Mouse (Mus musculus): ENCODE measurements at regions not wholly inside any gene's neighbourhood (a gene's known extent, or its start where the extent isn't known, plus 50 kb on each side); places are given as distances from the start of the nearest gene placed in this dataset.

DNA sequence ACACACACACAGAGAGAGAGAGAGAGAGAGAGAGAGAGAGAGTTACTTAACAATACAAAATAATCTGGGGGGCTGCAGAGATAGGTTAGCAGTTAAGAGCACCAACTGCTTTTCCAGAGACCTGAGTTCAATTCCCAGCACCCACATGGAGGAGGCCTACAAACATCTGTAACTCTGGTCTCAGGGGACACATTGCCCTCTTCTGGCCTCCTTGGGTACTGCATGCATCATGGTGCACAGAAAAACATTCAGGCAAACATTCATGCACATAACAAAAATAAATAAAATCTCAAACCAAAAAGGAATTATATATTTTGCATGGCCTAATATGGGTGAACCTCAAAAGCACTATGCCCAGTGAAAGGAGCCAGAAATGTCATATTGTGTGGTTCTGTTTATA, 161.6 kb downstream of the Kit start:
- Histone ChIP-seq H3K27ac (ENCODE audit: insufficient read depth, low read depth) (no peak overlapping the region), H3K4me1 (ENCODE audit: control insufficient read depth in 1 of 2, insufficient read depth in 2 of 2) (no peaks in the 10 kb centered on the region), H3K27me3 (replicated peaks) (no peaks in the 10 kb centered on the region), H3K9me3 (replicated peaks; ENCODE audit: low read length) (peaks cover 21% of the 10 kb centered on the region), H3K9ac (ENCODE audit: insufficient read depth, low read depth) (no peak overlapping the region), H3K4me2 (ENCODE audit: insufficient read depth, low read depth, poor library complexity, severe bottlenecking) (no peak overlapping the region), H3K36me3 (replicated peaks in 1 of 2; ENCODE audit: control insufficient read depth in 1 of 2, insufficient read depth in 1 of 2, low read length in 1 of 2) (no peaks in the 10 kb centered on the region), H3K79me2 (replicated peaks; ENCODE audit: control insufficient read depth, extremely low read depth, insufficient read depth, poor library complexity, severe bottlenecking) (no peaks in the 10 kb centered on the region), H3K4me3 (replicated peaks in 1 of 3; ENCODE audit: low read depth in 2 of 3, low read length in 2 of 3, poor library complexity in 1 of 3) (no peak overlapping the region)
- in situ Hi-C loops (cut with MboI; ENCODE audit: low pct_ligation_motif_present, low pct_unique_long_range_greater_than_20kb, low sequenced_read_pairs): no loop called here
- peak; percentile 2 for DNase-seq (ENCODE audit: extremely low read depth)
- dilution Hi-C loops (cut with MboI; ENCODE audit: extremely low pct_ligation_motif_present, extremely low pct_unique_long_range_greater_than_20kb, low sequenced_read_pairs): no loop called here
- TF ChIP-seq SMC3 (IDR thresholded peaks at IDR 0.05; ENCODE audit: low read depth, low read length) (no peak), CTCF (conservative IDR thresholded peaks at IDR 0.05 in 1 of 2, IDR thresholded peaks at IDR 0.05 in 1 of 2; ENCODE audit: low read depth in 2 of 2, low read length in 2 of 2) (peak; percentile 16 to 34; a peak in 2 of 4 replicates)

DNA sequence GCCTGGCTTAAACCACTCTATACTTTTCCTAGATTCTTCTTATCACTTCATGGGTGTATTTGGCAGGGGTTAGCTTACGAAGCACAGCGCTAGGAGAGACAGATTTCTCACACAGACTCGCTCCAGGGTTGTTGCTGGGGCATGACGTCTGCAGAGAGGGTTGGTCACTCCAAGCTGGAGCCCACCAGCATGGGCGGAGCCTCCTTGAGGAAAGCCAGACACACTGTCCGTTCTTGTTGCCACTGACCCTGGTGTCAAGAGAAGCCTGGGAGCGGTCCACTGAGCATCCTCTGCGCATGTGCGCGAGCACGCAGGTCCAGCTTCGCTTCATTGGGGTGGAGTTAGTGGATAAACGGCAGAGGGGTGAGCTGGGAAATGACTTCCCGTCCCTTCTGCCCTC, 159.8 kb downstream of the Kit start:
- Histone ChIP-seq H3K27ac (ENCODE audit: insufficient read depth, low read depth) (no peak overlapping the region), H3K4me3 (replicated peaks in 1 of 3; ENCODE audit: low read depth in 2 of 3, low read length in 2 of 3, poor library complexity in 1 of 3) (no peak overlapping the region), H3K4me2 (ENCODE audit: insufficient read depth, low read depth, poor library complexity, severe bottlenecking) (no peak overlapping the region), H3K79me2 (replicated peaks; ENCODE audit: control insufficient read depth, extremely low read depth, insufficient read depth, poor library complexity, severe bottlenecking) (no peaks in the 10 kb centered on the region), H3K27me3 (replicated peaks) (no peaks in the 10 kb centered on the region), H3K9me3 (replicated peaks; ENCODE audit: low read length) (peaks cover 22% of the 10 kb centered on the region), H3K4me1 (ENCODE audit: control insufficient read depth in 1 of 2, insufficient read depth in 2 of 2) (no peaks in the 10 kb centered on the region), H3K9ac (ENCODE audit: insufficient read depth, low read depth) (no peak overlapping the region), H3K36me3 (replicated peaks in 1 of 2; ENCODE audit: control insufficient read depth in 1 of 2, insufficient read depth in 1 of 2, low read length in 1 of 2) (no peaks in the 10 kb centered on the region)
- no peak for DNase-seq (ENCODE audit: extremely low read depth)
- no peak for TF ChIP-seq TCF12 (IDR thresholded peaks at IDR 0.05; ENCODE audit: low read depth, low read length)
- TF ChIP-seq POLR2AphosphoS2 (IDR thresholded peaks at IDR 0.05; ENCODE audit: low read depth, low read length): no peak
- no peak for TF ChIP-seq ZMIZ1 (IDR thresholded peaks at IDR 0.05; ENCODE audit: low read depth, low read length)
- no peak for TF ChIP-seq SMC3 (IDR thresholded peaks at IDR 0.05; ENCODE audit: low read depth, low read length)
- TF ChIP-seq E2F4 (IDR thresholded peaks at IDR 0.05; ENCODE audit: insufficient replicate concordance, low read depth, low read length): no peak
- no peak for TF ChIP-seq CHD1 (IDR thresholded peaks at IDR 0.05; ENCODE audit: low read depth, low read length)
- TF ChIP-seq MAFK (IDR thresholded peaks at IDR 0.05; ENCODE audit: insufficient replicate concordance, low read length): no peak
- TF ChIP-seq CHD2 (IDR thresholded peaks at IDR 0.05; ENCODE audit: low read length): no peak
- TF ChIP-seq IRF4 (IDR thresholded peaks at IDR 0.05; ENCODE audit: low read depth, low read length): no peak
- TF ChIP-seq MYC (IDR thresholded peaks at IDR 0.05; ENCODE audit: low read depth, low read length): no peak
- in situ Hi-C loops (cut with MboI; ENCODE audit: low pct_ligation_motif_present, low pct_unique_long_range_greater_than_20kb, low sequenced_read_pairs) (no loop called here), dilution Hi-C loops (cut with MboI; ENCODE audit: extremely low pct_ligation_motif_present, extremely low pct_unique_long_range_greater_than_20kb, low sequenced_read_pairs) (no loop called here)

DNA sequence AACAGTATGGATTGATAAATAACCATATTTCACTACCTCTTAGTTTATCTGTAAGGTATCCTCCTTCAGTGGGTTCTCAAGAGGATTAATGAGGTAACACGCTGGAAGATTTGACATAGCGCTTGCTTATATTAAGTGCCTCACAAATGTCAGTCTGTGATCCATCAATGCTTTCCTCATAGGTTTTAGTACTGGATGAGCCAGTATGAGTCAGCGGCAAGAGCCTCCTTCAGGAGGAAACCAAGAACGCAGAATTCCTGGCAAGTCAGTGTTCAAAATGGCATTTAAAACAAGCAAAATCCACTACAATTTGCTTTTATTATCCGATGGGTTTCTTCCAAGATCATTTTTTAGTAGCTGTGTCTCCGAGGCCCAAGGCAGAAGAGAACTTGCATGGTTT, 159.3 kb downstream of the Kit start:
- no peaks in the 10 kb centered on the region for H3K79me2 ChIP-seq (replicated peaks; ENCODE audit: control insufficient read depth, extremely low read depth, insufficient read depth, poor library complexity, severe bottlenecking)
- DNase-seq (ENCODE audit: extremely low read depth): no peak
- in situ Hi-C loops (cut with MboI; ENCODE audit: low pct_ligation_motif_present, low pct_unique_long_range_greater_than_20kb, low sequenced_read_pairs) (no loop called here), dilution Hi-C loops (cut with MboI; ENCODE audit: extremely low pct_ligation_motif_present, extremely low pct_unique_long_range_greater_than_20kb, low sequenced_read_pairs) (no loop called here)
- no peaks in the 10 kb centered on the region for H3K4me1 ChIP-seq (ENCODE audit: control insufficient read depth in 1 of 2, insufficient read depth in 2 of 2)
- H3K9me3 ChIP-seq (replicated peaks; ENCODE audit: low read length): peaks cover 22% of the 10 kb centered on the region
- no peak overlapping the region for H3K4me3 ChIP-seq (replicated peaks in 1 of 3; ENCODE audit: low read depth in 2 of 3, low read length in 2 of 3, poor library complexity in 1 of 3)
- no peak overlapping the region for H3K9ac ChIP-seq (ENCODE audit: insufficient read depth, low read depth)
- no peaks in the 10 kb centered on the region for H3K27me3 ChIP-seq (replicated peaks)
- no peak overlapping the region for H3K4me2 ChIP-seq (ENCODE audit: insufficient read depth, low read depth, poor library complexity, severe bottlenecking)
- no peak for TF ChIP-seq KAT2A (IDR thresholded peaks at IDR 0.05; ENCODE audit: insufficient replicate concordance, low read length)
- TF ChIP-seq BHLHE40 (IDR thresholded peaks at IDR 0.05; ENCODE audit: low read depth, low read length): no peak
- no peak for TF ChIP-seq SMC3 (IDR thresholded peaks at IDR 0.05; ENCODE audit: low read depth, low read length)
- no peak for TF ChIP-seq RCOR1 (conservative IDR thresholded peaks at IDR 0.05; ENCODE audit: low read depth, low read length)
- TF ChIP-seq ETS1 (conservative IDR thresholded peaks at IDR 0.05; ENCODE audit: low read depth, low read length): no peak
- no peak for TF ChIP-seq ZMIZ1 (IDR thresholded peaks at IDR 0.05; ENCODE audit: low read depth, low read length)
- no peaks in the 10 kb centered on the region for H3K36me3 ChIP-seq (replicated peaks in 1 of 2; ENCODE audit: control insufficient read depth in 1 of 2, insufficient read depth in 1 of 2, low read length in 1 of 2)
- no peak overlapping the region for H3K27ac ChIP-seq (ENCODE audit: insufficient read depth, low read depth)

All from CH12.LX (cell line).